Mouse (Mus musculus) regulatory T cell (primary cell): ENCODE data around the gene Znrf3.

Source experiments
- in situ Hi-C: fragments of 300-600 bp; cut with MboI, MseI; formaldehyde crosslinking; loops from one replicate; pipeline ENCODE4 v1.15.1; 2025; ENCODE audit warnings: high pct_unique_total_duplicates

Znrf3 gene

GRCm38 (mm10) chr11:5402127-5402733 lies 42.4 kb downstream of the Znrf3 start:
- in situ Hi-C loops = loop anchor here (10.0 kb wide), 1 partner anchor 107 kb away; no protein-coding TSS in a partner anchor

DNA sequence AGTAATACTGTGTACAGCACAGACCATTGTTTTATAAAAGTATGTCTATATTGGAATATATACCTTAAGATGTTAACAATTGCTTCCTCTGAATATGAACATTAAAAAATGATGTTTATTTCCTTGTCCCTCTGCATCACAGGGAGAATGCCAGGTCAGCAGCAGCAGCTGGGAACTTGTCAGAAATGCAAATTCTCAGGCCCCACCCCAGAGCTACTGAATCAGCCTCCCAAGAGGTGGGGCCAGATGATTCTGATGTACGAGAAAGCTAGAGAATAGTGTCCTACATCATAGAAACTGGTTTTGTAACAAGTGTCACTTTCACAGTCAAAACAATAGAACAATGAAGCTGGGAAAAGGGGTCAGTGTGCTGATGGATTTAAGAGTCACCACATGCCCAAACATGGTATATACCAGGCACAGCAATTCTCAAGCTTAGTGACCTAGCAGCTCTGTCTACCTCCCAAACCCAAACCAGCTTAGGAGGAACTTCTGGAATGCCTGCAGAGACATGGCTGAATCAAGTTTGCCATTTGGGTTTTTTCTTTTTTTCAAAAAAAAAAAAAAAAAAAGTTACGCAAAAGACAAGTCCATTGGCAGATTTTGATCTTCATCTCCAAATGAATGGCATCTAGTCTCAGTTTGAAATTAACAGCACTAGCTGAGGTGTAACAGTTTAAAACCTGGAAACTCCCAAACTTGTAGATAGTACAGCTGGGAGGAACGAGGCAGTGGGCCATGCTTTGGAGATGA lies 46.2 kb downstream of the Znrf3 start:
- in situ Hi-C loops = no loop called here

GRCm38 (mm10) chr11:5390969-5391831 lies 53.4 kb downstream of the Znrf3 start:
- in situ Hi-C loops = no loop called here

GRCm38 (mm10) chr11:5382652-5383051 lies 62.0 kb downstream of the Znrf3 start:
- in situ Hi-C loops = no loop called here

DNA sequence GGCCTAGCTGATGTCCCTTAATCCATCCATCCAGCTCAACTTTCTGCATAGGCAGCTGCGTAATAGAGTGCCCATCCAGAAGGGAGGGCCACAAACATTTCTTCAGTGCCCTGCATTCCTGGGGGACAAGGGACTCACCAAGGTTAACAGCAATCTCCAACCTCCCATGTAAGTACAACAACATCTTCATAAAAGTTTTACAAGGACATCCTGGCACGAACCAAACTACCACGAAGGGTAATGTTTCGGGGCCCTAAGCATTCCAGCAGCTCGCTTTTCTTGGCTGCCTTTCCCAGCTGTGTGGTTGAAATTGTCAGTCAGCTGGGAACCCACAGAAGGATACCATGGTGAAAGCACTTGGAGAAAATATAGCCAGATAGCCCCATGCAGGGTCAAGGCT lies 63.4 kb downstream of the Znrf3 start:
- in situ Hi-C loops = no loop called here

- in situ Hi-C loops = no loop called here
Observed at GRCm38 (mm10) chr11:5380275-5380674, 64.4 kb downstream of the Znrf3 start.

- in situ Hi-C loops = no loop called here
Observed at GRCm38 (mm10) chr11:5369176-5369575, 75.5 kb downstream of the Znrf3 start.

GRCm38 (mm10) chr11:5368492-5368891 lies 76.2 kb downstream of the Znrf3 start:
- in situ Hi-C loops = no loop called here

GRCm38 (mm10) chr11:5355266-5355764 lies 89.3 kb downstream of the Znrf3 start:
- in situ Hi-C loops = no loop called here

- in situ Hi-C loops = no loop called here
Observed at GRCm38 (mm10) chr11:5354753-5355152, 89.9 kb downstream of the Znrf3 start.

DNA sequence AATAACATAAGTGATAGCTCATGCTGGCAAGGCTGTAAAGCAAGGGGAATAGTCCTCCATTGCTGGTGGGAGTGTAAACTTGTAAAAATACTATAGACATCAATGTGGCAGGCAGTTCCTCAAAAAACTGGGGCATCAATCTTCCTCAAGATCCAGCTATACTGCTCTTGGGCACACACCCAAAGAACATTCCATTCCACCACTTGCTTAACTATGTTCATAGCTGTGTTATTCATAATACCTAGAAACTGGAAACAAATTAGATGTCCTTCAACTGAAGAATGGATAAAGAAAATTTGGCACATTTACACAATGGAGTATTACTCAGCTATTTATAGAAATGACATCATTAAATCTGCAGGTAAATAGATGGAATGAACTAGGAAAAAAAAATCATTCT lies 91.6 kb downstream of the Znrf3 start:
- in situ Hi-C loops = no loop called here

DNA sequence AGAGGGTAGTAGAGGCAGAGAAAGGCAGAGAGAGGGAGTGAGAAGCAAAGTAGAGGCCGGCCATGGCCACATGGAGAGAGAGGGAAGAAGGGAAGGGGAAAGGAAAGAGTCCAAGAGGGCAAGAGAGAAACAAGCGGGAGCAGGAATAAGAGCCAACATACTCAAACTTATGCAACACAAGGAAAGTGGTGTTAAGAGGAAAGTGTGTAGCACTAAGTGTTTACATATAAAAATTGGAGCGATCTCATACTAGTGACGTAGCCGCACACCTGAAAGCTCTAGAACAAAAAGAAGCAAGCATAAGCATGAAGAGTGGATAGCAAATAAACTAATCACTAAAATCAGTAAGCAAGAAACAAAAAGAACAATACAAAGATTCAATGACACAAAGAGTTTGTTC lies 95.2 kb downstream of the Znrf3 start:
- in situ Hi-C loops = no loop called here

DNA sequence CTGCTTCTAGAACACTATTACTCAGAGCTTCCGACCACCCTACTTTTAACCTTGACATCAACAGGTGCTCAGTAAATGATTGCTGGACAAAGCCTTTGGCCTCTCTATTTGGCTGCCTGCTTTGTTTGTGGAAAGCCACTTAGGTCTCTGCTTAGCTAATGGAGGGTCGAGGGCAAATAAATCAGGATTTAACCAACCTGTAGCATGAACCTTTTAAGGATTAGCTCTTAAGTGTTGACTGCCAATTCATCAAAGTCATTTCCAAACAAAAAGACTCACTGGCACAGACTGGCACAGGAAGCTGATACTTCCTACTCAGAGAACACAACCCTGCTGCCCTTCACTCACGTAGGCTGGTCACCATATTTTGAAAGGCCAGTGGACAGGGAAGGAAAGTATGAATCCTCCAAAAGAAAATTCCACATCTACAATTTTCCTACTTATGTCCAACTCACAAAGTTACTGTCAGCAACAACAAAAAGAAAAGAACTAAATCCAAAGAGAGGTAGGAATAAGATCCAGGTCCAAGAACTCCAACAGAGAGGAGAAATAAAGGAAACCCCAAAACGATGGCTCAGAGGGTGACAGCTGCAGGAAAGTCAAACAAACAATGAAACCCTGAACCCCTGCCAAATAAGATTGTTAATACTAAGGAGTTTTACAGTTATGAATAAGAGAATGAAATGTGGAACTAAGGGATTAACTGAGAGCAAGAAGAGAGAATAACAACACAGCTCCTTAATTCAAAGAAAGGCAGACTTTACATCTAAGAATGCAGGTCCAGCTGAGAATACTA lies 97.6 kb downstream of the Znrf3 start:
- in situ Hi-C loops = no loop called here

- in situ Hi-C loops = no loop called here
Observed at GRCm38 (mm10) chr11:5343748-5344147, 100.9 kb downstream of the Znrf3 start.

- in situ Hi-C loops = no loop called here
Observed at GRCm38 (mm10) chr11:5339732-5340131, 104.9 kb downstream of the Znrf3 start.

GRCm38 (mm10) chr11:5336852-5337251 lies 107.8 kb downstream of the Znrf3 start:
- in situ Hi-C loops = no loop called here

- in situ Hi-C loops = no loop called here
Observed at GRCm38 (mm10) chr11:5336269-5336668, 108.4 kb downstream of the Znrf3 start.

GRCm38 (mm10) chr11:5330851-5331250 lies 113.8 kb downstream of the Znrf3 start:
- in situ Hi-C loops = no loop called here

DNA sequence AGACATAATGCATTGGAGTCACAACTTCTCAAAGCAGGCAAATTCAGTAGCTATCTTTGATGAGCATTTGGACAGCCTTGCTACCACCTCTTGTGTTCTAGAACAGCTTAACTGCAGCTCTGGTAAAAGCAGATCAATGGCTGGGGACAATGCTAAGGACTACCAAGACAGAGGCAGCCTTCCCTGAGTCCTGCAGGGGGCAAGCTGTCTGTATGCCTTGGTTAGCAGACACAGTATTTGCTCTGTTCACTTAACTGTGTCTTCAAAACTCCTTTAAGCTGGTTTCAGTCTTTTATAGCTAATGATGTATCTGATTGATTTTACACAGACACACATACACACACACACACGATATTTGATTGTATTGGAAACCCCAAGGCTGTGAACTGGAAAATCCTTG lies 117.0 kb downstream of the Znrf3 start:
- in situ Hi-C loops = no loop called here

- in situ Hi-C loops = no loop called here
Observed at GRCm38 (mm10) chr11:5326252-5326651, 118.4 kb downstream of the Znrf3 start.

DNA sequence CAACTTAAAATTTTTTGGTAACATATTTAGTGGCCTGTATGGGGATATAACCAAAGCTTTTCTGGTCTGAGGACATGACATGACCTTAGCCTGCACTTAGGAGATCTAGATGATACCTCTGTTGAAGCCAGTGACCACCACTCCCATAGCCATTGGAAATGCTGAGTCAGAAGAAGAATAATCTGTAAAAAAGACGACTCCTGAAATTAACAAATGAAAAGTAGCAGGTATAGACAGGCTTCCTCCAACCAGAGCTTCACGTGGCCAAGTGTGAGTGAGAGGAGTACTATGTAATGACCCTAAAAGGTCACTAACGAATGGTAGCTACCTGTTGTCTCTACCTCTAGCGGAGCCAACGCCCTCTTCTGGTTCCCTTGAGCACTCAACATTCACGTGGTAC lies 119.4 kb downstream of the Znrf3 start:
- in situ Hi-C loops = no loop called here
